Mouse (Mus musculus) myocyte (in vitro differentiated cells): Measurements from ENCODE around the gene Clec4e.

ENCODE experiments used
- CEBPB ChIP-seq: IDR thresholded peaks from 2 replicates; pipeline ENCODE4 v1.6.1; 2011; ENCODE audit warnings: mild to moderate bottlenecking, moderate library complexity; ENCODE audit not compliant: poor library complexity, insufficient read depth, severe bottlenecking
- E2F4 ChIP-seq: IDR thresholded peaks from one replicate; pipeline ENCODE4 v1.6.1; 2011; ENCODE audit warnings: mild to moderate bottlenecking, control low read depth, moderate library complexity; ENCODE audit not compliant: insufficient read depth
- MAX ChIP-seq: IDR thresholded peaks from one replicate; pipeline ENCODE4 v1.6.1; 2011; ENCODE audit warnings: low read depth, mild to moderate bottlenecking, control low read depth
- MYOD1 ChIP-seq, 3 experiments: IDR thresholded peaks; one replicate each; pipeline ENCODE4 v1.6.1; 2011; ENCODE audit warnings: control low read depth in 2 of 3, low read depth in 2 of 3, mild to moderate bottlenecking in 2 of 3, moderate library complexity in 1 of 3; ENCODE audit not compliant: insufficient read length in 2 of 3, control insufficient read depth in 1 of 3
- MYOG ChIP-seq, 3 experiments: IDR thresholded peaks; one replicate each; pipeline ENCODE4 v1.6.1; 2011; ENCODE audit warnings: control low read depth in 2 of 3, low read depth in 2 of 3, mild to moderate bottlenecking in 2 of 3; ENCODE audit not compliant: insufficient read length in 2 of 3, control insufficient read depth in 1 of 3, insufficient read depth in 1 of 3
- POLR2A ChIP-seq: IDR thresholded peaks from one replicate; pipeline ENCODE4 v1.6.1; 2011; ENCODE audit warnings: low read depth, mild to moderate bottlenecking, control low read depth, moderate library complexity; ENCODE audit not compliant: insufficient read length
- POLR2AphosphoS2 ChIP-seq: IDR thresholded peaks from one replicate; pipeline ENCODE4 v1.6.1; 2011; ENCODE audit warnings: low read depth, control low read depth; ENCODE audit not compliant: insufficient read length
- REST ChIP-seq: IDR thresholded peaks from one replicate; pipeline ENCODE4 v1.6.1; 2011; ENCODE audit warnings: mild to moderate bottlenecking, control low read depth, moderate library complexity; ENCODE audit not compliant: insufficient read depth, insufficient read length
- TCF12 ChIP-seq: IDR thresholded peaks from one replicate; pipeline ENCODE4 v1.6.1; 2011; ENCODE audit warnings: mild to moderate bottlenecking, control low read depth; ENCODE audit not compliant: poor library complexity, insufficient read depth, severe bottlenecking
- TCF3 ChIP-seq: IDR thresholded peaks from one replicate; pipeline ENCODE4 v1.6.1; 2011; ENCODE audit warnings: low read depth, control low read depth; ENCODE audit not compliant: insufficient read length
- USF1 ChIP-seq: IDR thresholded peaks from one replicate; pipeline ENCODE4 v1.6.1; 2011; ENCODE audit warnings: low read depth, mild to moderate bottlenecking, control low read depth, moderate library complexity

DNA sequence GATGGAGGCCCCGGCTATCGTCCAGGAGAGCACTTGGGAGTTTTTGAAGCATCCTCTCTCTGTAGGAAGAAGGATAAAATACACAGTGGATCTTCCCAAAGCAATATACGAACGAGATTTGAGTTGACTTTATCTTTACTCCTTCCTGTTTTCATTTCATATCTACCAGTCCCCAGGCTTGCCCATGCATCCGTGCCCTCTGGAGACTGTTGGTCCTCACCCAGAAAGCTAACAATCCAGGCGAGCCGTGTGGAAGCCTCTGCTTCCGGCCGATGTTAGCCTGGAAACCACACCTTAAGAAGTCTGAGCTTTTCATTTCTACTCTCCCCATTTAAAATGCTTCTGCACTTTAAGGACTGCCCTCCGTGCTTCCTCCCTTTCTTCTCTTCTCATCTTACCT is 739 bp downstream of the Clec4e start:
- TF ChIP-seq POLR2AphosphoS2 (no peak), POLR2A (no peak), USF1 (no peak), E2F4 (no peak), CEBPB (no peak), TCF12 (no peak), MAX (no peak), TCF3 (no peak), MYOD1 (IDR thresholded peaks at IDR 0.05; ENCODE audit: control insufficient read depth in 1 of 3, insufficient read length in 2 of 3, low read depth in 2 of 3) (no peak), REST (no peak), MYOG (IDR thresholded peaks at IDR 0.05; ENCODE audit: control insufficient read depth in 1 of 3, insufficient read depth in 1 of 3, insufficient read length in 2 of 3, low read depth in 2 of 3) (no peak)
